Mouse (Mus musculus) embryo, embryonic 11.5 days (tissue): Measurements from ENCODE around the gene Hoxc5.

Experiments
- DNase-seq: peaks from one replicate; pipeline ENCODE4 v3.0.0-alpha.2; 2012; ENCODE audit warnings: low read depth, low spot score

Gene Hoxc5

DNA sequence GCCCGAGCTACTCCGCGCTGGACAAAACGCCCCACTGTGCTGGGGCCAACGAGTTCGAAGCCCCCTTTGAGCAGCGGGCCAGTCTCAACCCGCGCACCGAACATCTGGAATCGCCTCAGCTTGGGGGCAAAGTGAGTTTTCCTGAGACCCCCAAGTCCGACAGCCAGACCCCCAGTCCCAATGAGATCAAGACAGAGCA, at the start of gene Hoxc5:
Hoxc5 (plus strand) TSS at position 132 of the 199 bp plus-strand sequence.
- DNase-seq: no peak

DNA sequence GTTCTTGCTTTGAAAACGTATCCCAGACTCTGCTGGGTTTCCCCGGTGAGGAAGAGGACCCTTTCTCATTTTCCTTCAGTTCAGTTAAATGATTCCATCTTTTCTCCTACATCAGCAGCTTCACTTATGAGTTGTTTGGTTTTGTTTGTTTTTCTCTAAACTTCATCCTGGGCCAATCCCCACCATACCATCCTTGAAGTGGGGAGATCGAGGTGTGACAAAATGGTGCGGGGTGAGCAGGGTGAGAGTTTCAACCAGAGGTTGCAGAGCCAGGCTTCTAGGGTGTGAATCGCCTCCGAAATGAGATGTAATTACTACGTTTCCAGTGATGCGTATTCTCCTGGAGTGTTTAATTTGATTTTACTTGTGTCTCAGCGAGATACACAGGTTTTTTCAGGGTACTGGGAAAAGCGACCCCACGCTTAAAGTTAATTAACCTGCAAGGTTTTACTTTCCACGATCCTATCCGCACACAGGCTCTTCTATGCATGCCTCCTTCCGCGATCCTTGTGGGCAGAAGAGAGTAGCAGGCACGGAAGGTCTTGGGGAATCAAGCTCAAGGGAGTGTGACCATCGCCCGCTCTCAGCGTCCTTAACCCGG, 49.2 kb upstream of the Hoxc5 start:
- no peak for DNase-seq

DNA sequence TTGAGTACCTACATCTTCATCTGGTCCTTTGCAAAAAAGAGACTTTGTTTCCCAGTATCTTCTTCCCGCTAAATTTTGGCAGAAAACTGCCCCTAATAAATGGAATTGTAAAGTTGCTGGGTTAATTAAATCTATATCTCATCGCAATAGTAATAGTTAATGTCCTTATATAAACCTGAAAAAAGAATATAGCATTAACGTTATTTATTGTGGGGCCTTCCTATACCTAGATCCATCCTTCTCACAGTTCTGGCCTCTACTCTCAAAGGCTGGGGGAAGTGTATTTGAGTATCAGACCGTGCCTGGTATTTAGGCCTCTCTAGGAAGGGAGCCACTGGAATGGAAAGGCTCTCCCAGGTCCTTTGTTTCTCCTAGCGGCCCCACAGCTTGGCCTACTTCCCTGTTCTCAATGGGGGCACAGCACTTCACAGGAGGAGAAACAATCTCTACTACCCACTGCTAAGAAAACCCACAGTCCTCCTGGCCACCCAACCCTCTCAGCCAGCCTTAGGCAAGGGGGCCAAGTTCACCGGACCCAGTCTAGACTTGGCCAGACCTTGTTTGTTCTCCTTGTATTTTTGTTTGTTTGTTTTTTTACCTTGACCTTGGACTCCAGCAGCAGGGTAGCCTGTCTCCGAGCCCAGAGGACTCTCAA, 48.5 kb upstream of the Hoxc5 start:
- DNase-seq: no peak

DNA sequence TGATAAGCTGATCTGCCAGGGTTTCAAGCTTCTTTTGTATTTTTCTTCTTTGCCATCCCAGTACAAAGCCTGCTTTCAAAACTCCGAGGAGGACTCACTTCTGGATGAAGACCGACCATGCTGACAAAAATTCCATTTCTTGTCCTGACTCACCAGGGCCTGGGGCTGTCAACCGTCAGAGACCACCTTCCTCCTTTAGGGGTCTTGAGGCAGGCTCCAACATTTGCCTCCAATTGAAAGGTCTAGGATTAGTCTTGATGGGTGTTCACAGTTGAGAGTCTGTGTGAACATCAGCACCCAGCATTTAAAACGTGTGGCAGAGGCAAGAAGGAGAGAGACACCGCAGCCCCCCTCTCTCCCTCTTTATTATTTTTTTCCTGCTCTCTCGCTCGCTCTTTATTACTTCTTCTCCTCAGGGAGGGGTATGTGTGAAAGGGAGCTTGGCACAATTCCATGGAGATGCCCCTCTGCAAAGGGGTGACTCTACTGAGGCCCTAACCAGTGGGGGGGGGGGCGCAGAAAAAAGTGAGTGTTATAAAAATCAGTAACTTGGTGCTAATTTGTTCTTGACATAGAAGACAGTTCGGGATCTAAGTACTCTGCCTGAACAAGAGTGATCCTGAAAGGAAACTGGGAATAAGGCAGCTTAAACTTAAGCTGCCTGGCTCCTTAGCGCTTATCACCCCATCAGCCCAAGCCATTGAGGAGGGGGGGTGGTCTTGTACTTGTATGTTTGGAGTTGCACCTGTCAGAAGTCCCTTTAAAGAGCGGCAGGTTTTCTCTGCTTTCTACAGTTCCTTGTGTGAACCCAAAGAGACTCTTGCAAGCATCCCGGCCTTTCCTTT, 47.7 kb upstream of the Hoxc5 start:
- DNase-seq: no peak

DNA sequence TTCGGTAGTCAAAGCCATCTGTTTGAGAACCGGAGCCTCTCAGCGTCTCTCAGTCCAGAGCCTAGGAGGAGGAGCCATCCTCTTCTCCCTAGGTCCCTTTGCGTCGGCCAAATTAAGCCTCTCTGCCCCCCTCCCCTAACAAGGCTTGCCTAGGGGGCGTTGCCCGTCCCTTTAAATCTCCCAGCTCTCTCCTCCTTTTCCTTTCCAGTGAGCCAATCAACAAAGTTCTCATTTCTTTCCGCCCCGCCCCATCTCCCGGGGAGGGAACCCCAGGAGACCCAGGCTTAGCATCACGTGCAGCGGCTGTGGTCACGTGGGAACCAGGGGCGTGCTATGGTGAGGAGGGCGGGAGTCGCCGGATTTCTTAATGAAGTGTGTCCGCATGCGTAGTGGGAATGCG, 46.6 kb upstream of the Hoxc5 start:
- peak; percentile 75 for DNase-seq

DNA sequence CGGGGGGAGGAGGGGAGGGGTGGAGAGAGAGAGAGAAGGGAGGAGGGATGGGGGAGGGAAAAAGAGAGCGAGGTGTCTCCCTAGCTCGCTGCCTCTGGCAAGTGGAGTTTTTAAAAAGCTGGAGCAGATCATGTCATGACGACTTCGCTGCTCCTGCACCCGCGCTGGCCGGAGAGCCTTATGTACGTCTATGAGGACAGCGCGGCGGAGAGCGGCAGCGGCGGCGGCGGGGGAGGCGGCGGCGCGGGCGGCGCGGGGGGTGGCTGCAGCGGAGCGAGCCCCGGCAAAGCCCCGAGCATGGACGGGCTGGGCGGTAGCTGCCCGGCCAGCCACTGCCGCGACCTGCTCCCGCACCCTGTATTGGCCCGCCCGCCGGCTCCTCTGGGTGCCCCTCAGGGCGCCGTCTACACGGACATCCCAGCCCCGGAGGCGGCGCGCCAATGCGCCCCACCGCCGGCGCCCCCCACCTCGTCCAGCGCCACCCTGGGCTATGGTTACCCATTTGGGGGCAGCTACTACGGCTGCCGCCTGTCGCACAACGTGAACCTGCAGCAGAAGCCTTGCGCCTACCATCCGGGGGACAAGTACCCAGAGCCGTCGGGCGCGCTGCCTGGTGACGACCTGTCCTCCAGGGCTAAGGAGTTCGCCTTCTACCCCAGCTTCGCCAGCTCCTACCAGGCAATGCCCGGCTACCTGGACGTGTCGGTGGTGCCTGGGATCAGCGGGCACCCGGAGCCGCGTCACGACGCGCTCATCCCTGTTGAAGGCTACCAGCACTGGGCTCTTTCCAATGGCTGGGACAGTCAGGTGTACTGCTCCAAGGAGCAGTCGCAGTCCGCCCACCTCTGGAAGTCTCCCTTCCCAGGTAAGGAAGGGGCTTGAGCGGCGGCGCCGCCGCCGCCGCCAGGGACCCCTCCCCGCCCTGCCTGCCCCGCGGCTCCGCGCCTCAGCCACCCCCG, 45.9 kb upstream of the Hoxc5 start, which contains the start of gene Hoxc13:
Hoxc13 (plus strand) TSS at position 51 of the 959 bp plus-strand sequence.
- no peak for DNase-seq

DNA sequence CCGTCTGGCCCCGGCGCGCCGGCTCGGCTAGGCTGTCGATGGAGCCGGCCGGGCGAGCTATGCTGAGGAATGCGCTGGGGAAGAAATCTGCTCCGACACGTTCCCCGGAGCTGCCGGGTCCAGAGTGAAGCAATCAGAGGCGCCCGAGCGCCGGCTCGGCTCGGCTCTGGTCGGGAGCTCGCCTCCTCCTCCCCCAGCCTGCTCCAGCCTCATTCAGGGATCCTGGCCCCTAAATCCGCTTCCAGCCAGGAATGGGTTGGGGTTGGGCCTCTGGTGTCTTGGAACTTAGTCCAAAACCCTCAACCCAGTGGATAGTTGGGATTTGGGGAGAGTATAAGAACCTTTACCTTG, 45.3 kb upstream of the Hoxc5 start:
- no peak for DNase-seq

DNA sequence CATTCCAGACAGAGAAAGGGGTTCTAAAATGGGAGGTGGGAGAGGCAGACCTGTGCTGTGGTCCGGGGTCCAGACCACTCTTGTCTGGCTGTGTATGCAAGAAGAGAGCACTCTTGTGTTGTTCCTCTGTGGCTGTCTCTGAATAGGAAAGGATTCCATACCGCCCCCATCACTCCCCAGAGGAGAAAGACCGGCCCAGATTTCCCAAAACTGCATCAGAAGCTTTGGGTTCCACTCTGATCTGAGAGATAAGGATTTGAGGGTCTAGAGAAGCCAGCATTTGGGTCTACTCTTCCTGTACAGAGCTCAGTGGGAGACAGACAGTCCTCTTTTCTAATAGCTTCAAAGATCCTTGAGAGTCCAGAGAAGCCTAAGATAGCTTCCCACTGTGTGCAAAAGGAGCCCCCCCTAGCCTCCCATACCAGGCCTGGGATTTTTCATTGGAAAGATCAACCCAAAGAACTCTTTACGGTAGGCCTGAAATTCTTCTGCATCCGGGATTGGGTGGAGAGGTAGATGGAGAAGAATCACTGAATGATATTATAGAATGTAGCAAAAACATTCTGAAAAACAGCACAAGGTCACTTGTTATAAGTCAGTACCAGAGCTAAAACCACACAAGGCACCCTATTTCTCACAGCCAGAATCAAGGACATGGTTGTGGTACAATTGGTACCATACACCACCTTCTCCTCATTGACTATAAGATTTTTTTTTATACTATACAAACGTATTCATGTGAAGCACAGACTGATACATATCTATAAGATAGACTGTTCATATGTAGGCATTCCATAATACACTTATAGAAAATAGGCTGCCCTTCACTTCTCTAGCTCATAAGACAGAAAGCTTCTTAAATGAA, 44.4 kb upstream of the Hoxc5 start:
- DNase-seq: no peak

DNA sequence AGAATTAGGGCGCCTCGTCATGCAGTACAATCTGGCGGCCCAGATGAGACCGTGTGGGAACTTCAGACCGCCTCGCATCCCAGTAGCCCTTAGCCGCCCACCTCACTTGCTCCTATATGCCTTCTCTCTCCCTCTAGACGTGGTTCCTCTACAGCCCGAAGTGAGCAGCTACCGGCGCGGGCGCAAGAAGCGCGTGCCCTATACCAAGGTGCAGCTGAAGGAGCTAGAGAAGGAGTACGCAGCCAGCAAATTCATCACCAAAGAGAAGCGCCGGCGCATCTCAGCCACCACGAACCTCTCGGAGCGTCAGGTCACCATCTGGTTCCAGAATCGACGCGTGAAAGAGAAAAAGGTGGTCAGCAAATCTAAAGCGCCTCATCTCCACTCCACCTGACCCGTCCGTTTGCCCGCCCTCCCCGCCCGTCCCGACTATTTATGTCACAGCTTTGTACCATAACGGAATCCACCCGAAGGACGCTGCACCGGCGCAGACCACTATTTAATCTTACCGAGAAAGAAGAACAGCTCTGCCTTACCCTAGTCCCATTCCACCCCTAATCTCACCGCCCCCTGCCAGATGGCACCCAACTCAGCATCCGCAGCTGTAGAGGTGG, 40.1 kb upstream of the Hoxc5 start:
- DNase-seq: no peak

DNA sequence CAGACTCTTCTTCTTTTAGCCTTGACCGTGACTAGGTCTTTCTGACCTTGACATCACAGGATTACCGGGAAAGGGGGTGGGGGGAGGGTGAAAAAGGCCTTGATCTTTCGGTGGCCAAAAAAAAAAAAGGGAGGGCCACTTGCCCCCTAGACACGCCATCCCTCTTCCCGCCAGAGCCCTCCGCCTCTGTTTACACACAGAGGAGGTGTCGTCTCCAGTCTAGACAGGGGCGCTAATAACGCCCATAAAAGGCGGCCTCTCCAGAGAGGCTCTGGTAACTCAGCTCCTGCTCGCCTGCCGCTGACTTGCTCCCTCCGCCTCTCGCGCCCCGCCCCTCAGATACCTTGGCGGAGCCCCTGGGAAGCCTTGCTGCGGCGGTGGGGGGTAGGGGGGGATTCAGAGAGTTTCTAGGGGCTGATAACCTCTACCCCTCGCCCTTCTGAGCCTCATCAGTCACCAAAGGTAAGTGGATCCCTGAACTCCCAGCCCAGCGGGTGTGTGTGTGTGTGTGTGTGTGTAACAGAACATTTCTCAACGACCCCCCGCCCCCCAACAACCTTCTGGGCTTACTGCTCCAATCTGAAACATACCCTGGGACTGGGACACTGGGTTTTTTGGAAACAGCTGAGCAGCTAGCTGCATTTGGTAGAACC, 35.4 kb upstream of the Hoxc5 start:
- no peak for DNase-seq

DNA sequence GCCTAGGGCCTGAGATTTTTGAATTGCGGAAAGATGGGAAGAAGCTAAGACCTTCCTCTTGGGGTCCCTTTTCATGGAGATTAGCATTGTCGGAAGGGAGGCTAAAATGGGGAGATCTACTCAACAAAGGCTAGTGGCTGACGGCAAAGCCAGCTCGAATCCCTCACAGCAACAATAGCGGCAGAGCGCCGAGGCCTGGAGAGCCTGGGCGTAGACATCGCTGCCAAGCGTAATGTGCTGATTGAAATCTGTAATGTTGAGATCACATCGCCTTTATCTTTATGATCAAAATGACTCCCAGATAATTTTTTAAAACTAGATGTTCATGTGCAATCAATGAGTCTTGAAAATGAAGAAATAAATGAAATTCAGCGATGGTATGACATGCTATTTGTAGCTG, 32.8 kb upstream of the Hoxc5 start:
- no peak for DNase-seq

DNA sequence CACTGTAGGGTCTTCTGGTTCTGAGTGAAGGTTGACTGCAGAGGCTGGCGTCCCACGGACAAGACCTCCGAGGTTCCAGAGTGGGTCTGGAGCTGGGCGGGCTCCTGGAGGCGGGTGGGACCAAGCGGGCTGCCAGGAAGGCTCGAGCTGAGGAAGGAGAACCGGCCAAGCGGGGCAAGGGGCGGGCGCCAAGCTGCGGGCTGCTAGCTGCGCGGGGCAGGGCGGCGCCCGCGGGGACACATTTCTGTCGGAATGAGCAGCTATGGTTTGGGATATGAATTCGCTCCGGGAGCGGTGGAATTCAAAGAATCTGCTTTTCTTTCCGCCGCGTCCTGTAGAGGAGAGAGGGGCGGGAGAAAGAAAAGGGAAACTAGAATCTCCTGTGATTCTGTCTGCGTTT, 32.3 kb upstream of the Hoxc5 start:
- no peak for DNase-seq

DNA sequence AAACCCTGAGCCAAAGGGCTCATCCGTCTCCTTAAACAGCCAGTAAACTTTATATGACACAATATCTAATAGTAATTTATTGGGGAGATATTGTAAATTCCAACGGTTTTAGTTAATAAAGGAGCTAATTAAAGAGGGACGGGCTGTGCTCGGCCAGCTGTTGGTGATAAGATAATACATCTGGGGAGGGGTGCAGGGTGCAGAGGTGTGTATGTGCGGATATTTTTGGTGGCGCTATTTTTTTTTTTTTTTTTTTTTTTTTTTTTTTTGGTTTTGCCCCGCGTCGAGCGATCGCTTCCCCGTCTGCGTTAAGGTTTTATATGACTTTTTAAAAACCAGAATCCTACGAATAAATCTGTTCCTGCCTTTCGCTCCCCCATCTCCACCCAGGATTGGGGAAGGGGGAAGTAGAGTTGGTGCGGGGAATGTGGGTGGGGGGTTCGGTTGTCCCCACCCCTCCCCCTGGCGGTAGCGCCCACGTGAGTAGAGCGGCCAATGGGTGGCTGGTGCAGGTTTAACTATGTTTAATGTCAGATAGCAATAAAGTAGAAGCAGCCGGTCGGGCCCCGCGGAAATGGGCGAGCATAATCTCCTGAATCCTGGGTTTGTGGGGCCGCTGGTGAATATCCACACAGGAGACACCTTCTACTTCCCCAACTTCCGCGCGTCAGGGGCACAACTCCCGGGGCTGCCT, 30.8 kb upstream of the Hoxc5 start, which contains the start of gene Hoxc12:
Hoxc12 (plus strand) TSS at position 479 of the 694 bp plus-strand sequence.
- DNase-seq: no peak

DNA sequence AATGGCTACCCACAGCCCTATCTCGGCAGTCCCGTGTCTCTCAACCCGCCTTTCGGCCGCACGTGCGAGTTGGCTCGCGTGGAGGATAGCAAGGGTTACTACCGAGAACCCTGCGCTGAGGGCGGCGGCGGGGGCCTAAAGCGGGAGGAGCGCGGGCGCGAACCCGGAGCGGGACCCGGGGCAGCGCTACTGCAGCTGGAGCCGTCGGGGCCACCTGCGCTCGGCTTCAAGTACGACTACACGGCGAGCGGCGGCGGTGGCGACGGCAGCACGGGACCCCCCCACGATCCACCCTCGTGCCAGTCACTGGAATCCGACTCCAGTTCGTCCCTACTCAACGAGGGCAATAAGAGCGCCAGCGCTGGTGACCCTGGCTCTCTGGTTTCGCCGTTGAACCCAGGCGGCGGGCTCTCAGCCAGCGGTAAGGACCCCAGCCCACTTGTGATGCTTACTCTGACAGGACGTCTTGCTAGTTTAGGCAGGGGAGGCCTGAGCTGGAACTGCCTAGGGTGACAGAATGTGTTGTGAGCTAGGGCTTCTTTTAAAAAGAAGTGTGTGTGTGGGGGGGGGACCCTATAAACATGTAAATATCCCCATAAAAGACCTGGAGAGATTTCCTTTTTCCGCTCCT, 30.1 kb upstream of the Hoxc5 start:
- DNase-seq: no peak

DNA sequence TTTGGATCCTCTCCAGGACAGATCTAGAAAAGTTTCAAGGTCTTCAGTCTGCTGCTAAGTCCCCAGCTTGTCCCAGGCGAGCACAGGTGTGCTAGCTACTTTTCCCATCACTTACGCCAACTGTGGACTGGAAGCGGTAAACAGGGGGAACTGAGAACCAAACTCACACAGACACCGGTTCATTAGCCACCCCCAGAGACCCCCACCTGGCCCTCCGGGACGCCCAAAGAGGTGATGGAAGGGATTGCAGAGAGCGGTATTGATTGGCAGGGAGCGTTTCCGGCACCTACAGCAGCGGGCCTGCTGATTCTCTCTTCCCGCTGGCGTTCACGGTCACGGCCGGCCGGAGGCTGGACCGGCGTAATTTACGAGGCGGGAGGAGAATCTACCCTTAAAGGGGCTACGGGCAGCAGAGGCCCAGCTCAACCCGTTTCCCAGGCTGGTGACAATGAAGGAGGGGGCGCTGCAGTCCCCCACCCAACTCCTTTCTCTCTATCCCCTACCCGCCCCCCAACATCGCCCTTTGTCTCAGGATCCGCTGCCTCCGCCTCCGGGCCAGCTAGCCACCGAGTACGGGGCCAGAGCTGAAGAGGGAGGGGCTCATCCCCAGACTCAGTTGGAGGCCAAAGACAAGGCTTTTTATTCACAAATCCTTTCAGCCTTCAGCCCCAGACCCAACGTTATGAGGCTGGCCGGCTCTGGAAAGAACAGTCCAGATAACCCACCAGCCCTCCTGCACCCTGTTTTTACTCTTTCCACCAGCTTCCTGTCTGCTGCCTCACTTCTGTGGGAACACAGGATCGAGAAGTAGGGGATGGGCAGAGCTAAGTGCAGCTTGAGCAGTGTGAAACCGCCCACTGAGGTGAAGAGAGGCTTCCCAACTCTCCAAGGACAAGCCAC, 27.7 kb upstream of the Hoxc5 start:
- DNase-seq: no peak

DNA sequence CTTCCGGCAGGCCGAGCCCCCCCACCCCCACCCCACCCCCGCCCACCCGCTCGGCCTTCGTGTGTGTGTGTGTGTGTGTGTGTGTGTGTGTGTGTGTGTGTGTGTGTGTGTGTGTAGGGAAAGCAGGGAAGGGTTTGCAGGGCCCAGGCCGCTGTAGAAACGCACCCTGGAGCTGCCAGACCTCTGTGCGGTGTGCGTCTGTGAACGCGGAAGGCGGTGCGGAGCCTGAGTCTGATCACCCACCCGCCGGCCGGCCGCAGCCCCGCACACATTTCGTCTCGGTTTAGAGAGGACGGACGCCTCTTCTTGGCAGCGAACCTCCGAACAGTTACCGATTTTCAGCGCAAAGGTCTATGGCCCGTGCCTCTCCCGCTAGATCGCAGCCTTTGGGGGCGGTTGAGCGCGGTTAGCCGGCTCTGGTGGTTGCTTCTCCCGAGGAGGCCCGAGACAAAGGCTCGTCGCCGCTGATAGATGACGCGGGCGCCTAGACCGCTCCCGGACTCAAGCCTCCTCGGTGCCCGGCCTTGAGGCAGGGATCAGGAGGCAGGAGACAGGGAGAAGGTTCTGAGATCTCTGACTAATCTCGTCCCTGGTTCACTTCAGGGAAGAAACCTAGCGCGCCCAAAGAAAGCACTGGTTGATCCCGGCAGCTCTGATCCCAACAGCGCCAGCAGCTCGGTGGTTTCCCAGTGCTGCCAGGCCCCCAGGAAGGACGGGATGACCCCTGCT, 24.3 kb upstream of the Hoxc5 start:
- no peak for DNase-seq

DNA sequence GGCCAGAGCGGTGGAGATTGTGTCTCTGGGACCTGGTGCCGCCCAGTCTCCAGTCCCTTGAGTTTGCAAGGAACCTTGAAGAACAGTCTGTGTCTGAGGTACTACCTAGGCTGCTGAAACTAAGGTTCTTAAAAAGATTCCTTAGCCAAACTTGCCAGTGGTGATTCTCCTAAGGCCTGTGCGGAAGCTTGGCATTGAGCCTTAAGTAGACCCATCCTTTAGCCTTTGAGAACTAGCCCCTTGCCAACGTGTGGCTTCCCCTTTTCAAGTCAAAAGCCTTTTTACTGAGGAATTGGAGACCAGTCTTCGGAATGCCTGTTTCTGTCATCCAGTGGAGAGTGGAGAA, 23.8 kb upstream of the Hoxc5 start:
- DNase-seq: no peak
